23 mouse cellular contexts compared by ENCODE assay signal in genomic region chr2:141505451-141505850, GRCm38 (mm10).
"Had no signal": no experiment of that assay in that cellular context is flagged by ENCODE, and none has a peak within 500 bp of the region (broad histone marks: within the 10 kb centered on the region; RNA-seq: fewer than 3 reads in every experiment).

No protein-coding gene starts in this region.

- H3K4me3 ChIP-seq: heart, adult 2 months; heart, embryonic 13.5 days; heart, embryonic 15.5 days; hindbrain, embryonic 13.5 days; hindbrain, embryonic 15.5 days; limb, embryonic 13.5 days; limb, embryonic 15.5 days; liver, embryonic 12.5 days had no signal

- ATAC-seq: forebrain, postnatal 0 days; hindbrain, postnatal 0 days; intestine, embryonic 16.5 days; liver, embryonic 12.5 days had no signal

- H3K4me1 ChIP-seq: heart, embryonic 13.5 days; heart, embryonic 15.5 days; hindbrain, embryonic 15.5 days; limb, embryonic 13.5 days; limb, embryonic 15.5 days; liver, embryonic 12.5 days had no signal

- H3K9me3 ChIP-seq: heart, embryonic 13.5 days; heart, embryonic 15.5 days; hindbrain, embryonic 13.5 days; hindbrain, embryonic 15.5 days; limb, embryonic 13.5 days; limb, embryonic 15.5 days; liver, embryonic 12.5 days had no signal

- H3K4me2 ChIP-seq: heart, embryonic 11.5 days; heart, embryonic 13.5 days; heart, embryonic 15.5 days; hindbrain, embryonic 13.5 days; hindbrain, embryonic 15.5 days; limb, embryonic 13.5 days; limb, embryonic 15.5 days; liver, embryonic 12.5 days had no signal

- DNase-seq: forebrain, postnatal 0 days; gastrocnemius, postnatal 14 days; gastrocnemius, postnatal 36 days; heart, adult 11 months; heart, adult 2 months; heart, postnatal 14 days; heart, postnatal 36 days; kidney, adult 11 months; kidney, postnatal 10 days; layer of hippocampus, adult 9-11 months; layer of hippocampus, postnatal 36 days; left cerebral cortex, postnatal 4 days had no signal

- H3K9ac ChIP-seq: forebrain, postnatal 0 days; heart, embryonic 13.5 days; heart, embryonic 15.5 days; hindbrain, embryonic 13.5 days; hindbrain, embryonic 15.5 days; limb, embryonic 13.5 days; limb, embryonic 15.5 days; liver, embryonic 12.5 days; liver, embryonic 14.5 days had no signal

- H3K27ac ChIP-seq: heart, adult 2 months; heart, embryonic 13.5 days; heart, embryonic 15.5 days; hindbrain, embryonic 13.5 days; hindbrain, embryonic 15.5 days; hindbrain, postnatal 0 days; limb, embryonic 13.5 days; limb, embryonic 15.5 days; liver, embryonic 12.5 days; liver, embryonic 14.5 days had no signal

- H3K36me3 ChIP-seq: heart, embryonic 13.5 days; heart, embryonic 15.5 days; hindbrain, embryonic 13.5 days; hindbrain, embryonic 15.5 days; limb, embryonic 13.5 days; limb, embryonic 15.5 days; liver, embryonic 12.5 days had no signal

- H3K27me3 ChIP-seq: heart, embryonic 13.5 days; heart, embryonic 15.5 days; hindbrain, embryonic 13.5 days; hindbrain, embryonic 15.5 days; limb, embryonic 13.5 days; limb, embryonic 15.5 days; liver, embryonic 12.5 days had no signal
